Mouse (Mus musculus) left cerebral cortex, postnatal 10 days (tissue): ENCODE measurements at regions not wholly inside any gene's neighbourhood (a gene's known extent, or its start where the extent isn't known, plus 50 kb on each side); places are given as distances from the start of the nearest gene placed in this dataset.

Experiments
- DNase-seq, 2 experiments: peaks; one replicate each; pipeline ENCODE4 v3.0.0; 2021 to 2022; ENCODE audit warnings: low spot score in 2 of 2, mixed read lengths in 1 of 2; ENCODE audit errors: extremely low spot score in 1 of 2
- intact Hi-C: fragments of 180-260 bp; cut with DNase I; formaldehyde crosslinking; loops from one replicate; pipeline ENCODE4 v1.15.1; 2025

GRCm38 (mm10) chr1:27642118-27642517, 954.9 kb upstream of the 4931408C20Rik start:
- intact Hi-C loops, result no loop called here
- DNase-seq, result no peak

GRCm38 (mm10) chr1:27629101-27629500, 941.8 kb upstream of the 4931408C20Rik start:
- intact Hi-C loops, result no loop called here
- DNase-seq, result peak in 1 of 2 experiments; percentile 8

DNA sequence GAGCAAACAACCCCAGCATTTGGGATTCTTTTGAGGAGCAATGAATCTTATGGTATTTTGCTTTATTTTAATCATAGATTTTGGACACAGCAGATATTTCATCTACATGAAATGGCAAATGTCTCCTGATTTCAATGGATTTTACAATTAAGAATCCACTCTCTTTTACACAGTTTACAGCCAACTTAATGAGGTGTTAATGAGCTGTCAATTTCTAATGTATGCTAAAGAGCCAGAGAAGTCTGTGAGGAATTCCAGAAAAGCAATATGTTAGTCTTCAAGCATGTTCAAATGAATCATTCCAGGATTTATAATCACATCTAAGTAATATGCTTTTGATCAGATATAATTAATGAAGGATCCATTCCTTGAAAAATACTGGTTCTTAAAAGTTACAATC, 929.0 kb upstream of the 4931408C20Rik start:
- intact Hi-C loops, result no loop called here
- no peak for DNase-seq

- DNase-seq, result peak in 1 of 2 experiments; percentile 57
- intact Hi-C loops, result no loop called here
Observed at GRCm38 (mm10) chr1:27608606-27609005, 921.3 kb upstream of the 4931408C20Rik start.

DNA sequence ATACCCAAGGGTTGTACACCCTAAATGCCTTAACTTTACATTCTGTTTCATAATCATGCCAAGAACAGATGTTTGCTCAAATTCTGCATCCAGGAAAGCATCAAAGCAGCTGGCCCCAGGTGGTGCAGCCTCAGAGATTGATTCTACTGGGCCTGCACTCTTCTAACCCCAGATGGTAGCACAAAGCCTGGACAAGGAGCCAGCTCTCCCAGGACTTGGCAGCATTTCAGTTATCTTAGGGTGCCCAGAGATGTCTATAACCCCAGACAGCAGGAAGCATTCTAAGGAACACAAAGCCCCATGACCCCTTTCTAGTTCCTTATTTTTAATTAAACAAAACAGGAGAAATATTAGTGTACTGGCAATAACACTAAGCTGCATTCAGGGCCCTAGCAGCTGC, 891.5 kb upstream of the 4931408C20Rik start:
- no peak for DNase-seq
- intact Hi-C loops, result no loop called here

- intact Hi-C loops, result no loop called here
- no peak for DNase-seq
Observed at GRCm38 (mm10) chr1:27559426-27559825, 872.2 kb upstream of the 4931408C20Rik start.

GRCm38 (mm10) chr1:27510787-27511395, 823.6 kb upstream of the 4931408C20Rik start:
- intact Hi-C loops, result no loop called here
- no peak for DNase-seq

GRCm38 (mm10) chr1:27503807-27504206, 816.5 kb upstream of the 4931408C20Rik start:
- intact Hi-C loops, result no loop called here
- DNase-seq, result no peak

DNA sequence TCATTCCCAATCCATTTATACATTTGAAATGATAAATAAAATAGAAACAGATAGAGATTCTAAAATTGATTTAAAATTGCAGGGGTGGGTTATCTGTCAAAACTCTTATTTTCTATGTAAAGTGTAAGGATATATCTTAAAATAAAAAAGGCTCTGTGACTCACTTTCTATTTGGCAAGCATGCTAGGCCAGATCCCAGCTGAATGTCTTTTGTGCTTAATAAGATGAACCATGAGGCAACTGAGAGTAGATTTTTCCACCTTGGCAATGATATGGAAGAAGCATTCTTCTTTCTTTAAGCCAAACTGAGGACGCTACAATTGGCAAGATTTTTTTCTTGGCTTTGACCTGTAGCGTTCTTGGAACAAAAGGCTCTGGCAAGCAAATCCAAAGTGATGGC, 791.7 kb upstream of the 4931408C20Rik start:
- intact Hi-C loops, result no loop called here
- no peak for DNase-seq

GRCm38 (mm10) chr1:27446069-27446468, 758.8 kb upstream of the 4931408C20Rik start:
- intact Hi-C loops, result no loop called here
- DNase-seq, result no peak
